ENCODE assay signal across 16 mouse cellular contexts in genomic region chr14:89325116-89325515, GRCm38 (mm10).
"Had no signal": no experiment of that assay in that cellular context is flagged by ENCODE, and none has a peak within 500 bp of the region (broad histone marks: within the 10 kb centered on the region; RNA-seq: fewer than 3 reads in every experiment).

No protein-coding gene starts in this region.

- H3K4me1 ChIP-seq: megakaryocyte, embryonic 14.5 days; midbrain, embryonic 13.5 days; midbrain, embryonic 15.5 days; neural tube, embryonic 12.5 days had no signal

- H3K27me3 ChIP-seq: megakaryocyte, embryonic 14.5 days; midbrain, embryonic 13.5 days; midbrain, embryonic 15.5 days; neural tube, embryonic 12.5 days had no signal

- H3K27ac ChIP-seq: midbrain, embryonic 13.5 days; midbrain, embryonic 15.5 days; neural tube, embryonic 12.5 days had no signal

- H3K36me3 ChIP-seq: midbrain, embryonic 13.5 days; midbrain, embryonic 15.5 days; neural tube, embryonic 12.5 days had no signal

- H3K9ac ChIP-seq: lung, embryonic 14.5 days; midbrain, embryonic 13.5 days; midbrain, embryonic 15.5 days; neural tube, embryonic 12.5 days had no signal

- H3K9me3 ChIP-seq: megakaryocyte, embryonic 14.5 days; midbrain, embryonic 13.5 days; midbrain, embryonic 15.5 days; neural tube, embryonic 12.5 days had no signal

- H3K4me3 ChIP-seq: megakaryocyte, embryonic 14.5 days; midbrain, embryonic 13.5 days; midbrain, embryonic 15.5 days; neural tube, embryonic 12.5 days had no signal

- DNase-seq: lung, adult 18-20 months; lung, embryonic 14.5 days; lung, postnatal 10 days; lung, postnatal 4 days; retina, postnatal 1 day; right cerebral cortex, adult 18-20 months; right cerebral cortex, postnatal 25 days; right cerebral cortex, postnatal 4 days; spleen, adult 18-20 months; thymus, adult 18-20 months; thymus, postnatal 14 days; thymus, postnatal 36 days had no signal
